Mouse (Mus musculus) cerebral cortex, adult 2 months (tissue): ENCODE results near the gene Prkar1a.

Experiments
- WGBS: fragments of 180-500 bp; shearing (Covaris S2); methylation state at CpG from one replicate; pipeline ENCODE4 v1.1.7; 2018; 5-methylcytosine and 5-hydroxymethylcytosine counted together

The Prkar1a gene

DNA sequence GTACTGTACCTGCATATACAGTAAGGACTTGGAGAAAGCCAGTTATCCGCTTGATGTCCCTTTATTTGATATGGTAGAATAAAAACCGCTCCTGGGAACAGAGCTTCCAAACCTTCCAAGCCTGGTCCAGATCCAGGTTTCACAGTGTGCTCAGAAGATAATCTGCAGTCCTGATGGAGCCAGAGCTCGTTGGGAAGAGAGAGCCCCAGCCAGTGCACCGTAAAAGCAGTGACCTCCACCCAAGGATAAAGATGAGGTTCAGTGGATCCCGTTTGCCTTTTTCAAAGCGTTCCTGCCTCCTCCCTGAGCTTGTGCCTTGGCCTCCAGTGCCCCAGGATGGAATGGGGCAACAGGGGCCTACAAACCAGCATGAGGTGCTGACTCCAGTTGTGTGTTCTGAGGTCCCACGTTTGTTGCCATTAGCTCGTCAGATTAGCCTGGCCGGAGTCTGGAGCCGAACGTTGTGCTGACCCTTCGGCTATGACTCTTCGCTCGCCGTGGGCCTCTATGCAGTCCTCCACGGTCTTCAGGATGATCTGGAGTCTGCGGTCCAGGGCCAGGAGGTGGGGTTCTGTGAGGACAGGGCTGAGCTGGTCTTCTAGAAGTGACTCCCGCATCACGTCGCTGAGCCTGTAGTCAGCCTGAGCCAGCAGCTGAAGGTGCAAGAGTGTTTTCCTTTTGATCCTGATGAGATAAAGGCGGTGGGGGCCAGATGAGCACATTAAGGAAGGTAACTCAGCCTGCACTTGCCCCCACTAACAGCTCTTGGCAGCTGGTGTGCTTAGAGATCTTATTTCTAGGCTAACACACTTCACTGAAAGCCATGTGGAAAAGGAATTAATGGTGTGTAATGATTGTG lies 23.9 kb downstream of the Prkar1a start:
- 76% methylated on average over 21 of the region's 21 CpGs for WGBS

DNA sequence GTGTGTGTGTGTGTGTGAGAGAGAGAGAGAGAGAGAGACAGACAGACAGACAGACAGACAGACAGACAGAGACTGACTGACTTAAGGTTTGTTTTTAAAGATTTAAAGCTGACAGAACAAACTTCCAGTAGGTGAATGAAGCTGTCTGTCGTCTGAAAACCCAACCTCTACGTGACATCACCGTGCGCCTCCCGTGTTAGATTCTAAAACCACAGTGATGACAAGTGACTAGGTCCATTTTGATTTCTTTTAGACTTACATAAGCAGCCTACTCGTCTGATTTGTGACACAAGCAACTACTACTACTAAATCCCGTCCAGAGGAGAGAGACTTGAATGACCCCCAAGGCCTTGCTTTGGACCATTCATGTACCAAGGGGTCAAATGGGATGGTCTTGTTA lies 24.5 kb downstream of the Prkar1a start:
- 87% methylated on average over 7 of the region's 7 CpGs for WGBS

DNA sequence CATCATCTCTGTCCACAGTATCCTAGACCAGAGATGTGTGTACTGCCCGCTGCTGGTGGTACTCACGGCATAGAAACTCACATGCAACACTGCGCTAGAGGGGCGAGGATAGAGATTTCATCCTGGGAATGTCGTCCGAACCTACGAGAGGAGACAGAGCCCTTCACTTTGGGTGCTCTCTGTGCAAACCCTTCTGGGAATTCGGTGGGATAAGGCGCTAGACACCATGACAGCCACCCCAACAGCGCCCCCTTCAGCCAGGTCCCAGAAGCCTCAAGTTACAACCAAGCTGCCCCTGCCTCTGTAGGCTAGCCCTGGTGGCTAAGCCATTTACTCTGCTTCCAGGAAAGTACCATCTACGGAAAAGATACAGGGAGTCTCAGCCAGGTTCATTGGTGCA lies 25.3 kb downstream of the Prkar1a start:
- 81% methylated on average over 11 of the region's 11 CpGs for WGBS

DNA sequence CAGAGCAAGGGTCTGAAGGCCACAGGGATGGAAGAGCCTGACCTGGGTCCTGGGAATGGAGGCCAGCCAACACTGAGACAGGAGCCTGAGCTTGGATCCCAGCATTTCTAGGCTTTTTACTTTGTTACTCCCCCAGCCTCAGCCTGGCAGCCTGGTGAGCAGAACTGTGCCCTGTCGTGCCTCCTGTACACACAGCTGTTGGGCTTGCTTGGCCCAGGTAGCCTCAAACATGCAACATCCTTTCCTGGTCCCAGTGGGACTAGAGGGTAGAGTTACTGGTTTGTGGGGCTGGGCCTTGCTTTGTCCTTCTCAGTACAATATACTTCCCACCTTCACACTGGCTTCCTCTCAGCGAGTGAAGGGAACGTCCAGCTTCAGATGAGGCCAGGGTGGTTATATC lies 26.0 kb downstream of the Prkar1a start:
- WGBS = 90% methylated on average over 3 of the region's 3 CpGs

DNA sequence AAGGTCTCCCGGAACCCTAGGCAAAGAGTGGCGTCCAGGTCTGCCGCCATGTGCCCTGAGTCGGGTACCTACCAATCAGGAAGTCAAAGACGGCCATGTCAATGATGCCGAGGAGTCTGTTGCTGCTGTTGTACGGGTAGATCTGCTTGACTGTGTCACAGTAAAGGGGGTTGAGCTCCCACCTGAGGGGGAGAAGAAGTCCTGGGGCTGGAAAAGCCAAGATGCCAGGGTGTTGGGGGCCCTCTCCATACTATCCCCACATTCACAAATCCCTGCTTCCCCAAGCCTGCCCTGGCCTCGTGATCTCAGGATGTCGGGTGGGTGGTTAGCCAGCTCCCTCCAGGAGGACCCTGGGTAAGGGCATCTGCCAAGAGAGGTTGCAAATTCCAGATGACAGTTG lies 26.6 kb downstream of the Prkar1a start:
- 89% methylated on average over 9 of the region's 9 CpGs for WGBS

DNA sequence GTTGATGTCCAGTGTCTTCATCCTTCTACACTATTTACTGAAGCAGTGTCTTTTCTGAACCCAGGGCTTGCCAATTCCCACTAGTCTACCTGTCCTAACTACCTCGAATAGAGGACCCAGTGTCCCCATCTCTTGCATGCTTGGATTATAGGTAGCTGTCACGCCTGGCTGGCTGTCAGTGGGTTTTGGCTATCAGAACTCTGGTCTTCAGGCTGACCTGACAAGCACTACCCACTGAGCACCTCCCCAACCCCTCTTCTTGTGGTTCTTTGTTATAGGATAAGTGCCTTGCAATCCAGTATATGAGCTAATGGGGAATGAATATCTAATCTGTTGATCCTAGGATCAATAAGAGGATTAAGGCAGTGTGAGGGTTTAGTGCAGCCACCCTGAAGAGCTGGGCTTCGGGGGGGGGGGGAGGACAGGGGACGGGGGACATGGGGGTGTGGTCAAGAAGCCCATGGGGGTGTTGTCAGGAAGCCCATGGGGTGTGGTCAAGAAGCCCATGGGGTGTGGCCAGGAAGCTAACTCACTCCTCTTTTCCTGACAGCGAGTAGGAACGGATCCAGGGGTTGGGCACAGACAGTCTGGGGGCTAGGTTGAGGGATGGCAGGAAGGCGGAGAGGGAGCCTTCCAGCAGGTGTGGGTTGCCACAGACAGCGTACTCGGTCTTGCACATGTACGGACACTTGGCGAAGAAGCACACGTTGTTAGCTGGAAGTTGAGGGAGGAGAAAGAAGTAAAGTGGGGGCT lies 27.6 kb downstream of the Prkar1a start:
- WGBS = 59% methylated on average over 12 of the region's 12 CpGs

DNA sequence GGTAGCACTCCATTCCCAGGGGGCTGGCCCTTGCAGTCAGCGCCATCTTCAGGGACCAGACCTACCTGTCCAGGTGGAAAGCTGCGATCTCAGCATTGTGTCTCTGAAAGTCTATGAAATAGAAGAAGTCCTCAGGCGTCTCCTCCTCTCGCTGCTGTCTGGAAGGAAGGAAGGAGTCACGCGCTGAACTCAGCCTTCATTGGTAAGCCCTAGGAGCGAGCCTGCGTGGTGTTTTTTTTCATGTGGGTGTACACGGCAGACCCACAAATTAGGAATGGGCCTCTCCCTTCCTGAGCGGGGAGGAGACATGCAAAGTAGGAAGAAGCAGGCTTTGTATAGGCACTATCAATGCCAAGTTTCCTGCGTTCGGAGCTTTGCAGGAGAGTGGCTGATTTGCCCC lies 29.1 kb downstream of the Prkar1a start:
- 79% methylated on average over 12 of the region's 12 CpGs for WGBS

DNA sequence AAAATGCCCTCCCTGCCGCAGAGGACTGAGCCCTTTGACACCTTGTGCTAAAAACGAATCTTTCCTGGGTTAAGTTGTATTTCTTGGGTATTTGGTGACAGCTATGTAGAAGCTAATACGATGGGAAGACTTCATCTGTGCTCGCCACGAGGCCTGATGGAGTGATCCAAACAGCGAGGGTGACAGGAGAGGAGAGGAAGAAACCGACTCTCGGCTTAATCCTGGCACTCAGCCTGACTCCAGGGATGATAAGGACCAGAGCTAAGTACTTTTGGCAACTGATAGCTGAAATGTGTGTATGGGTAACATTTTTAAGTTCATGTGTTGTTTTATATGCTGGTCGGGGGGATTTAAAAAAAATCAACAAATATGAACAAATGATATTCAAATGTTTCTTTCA lies 31.7 kb downstream of the Prkar1a start:
- WGBS = 81% methylated on average over 9 of the region's 9 CpGs

DNA sequence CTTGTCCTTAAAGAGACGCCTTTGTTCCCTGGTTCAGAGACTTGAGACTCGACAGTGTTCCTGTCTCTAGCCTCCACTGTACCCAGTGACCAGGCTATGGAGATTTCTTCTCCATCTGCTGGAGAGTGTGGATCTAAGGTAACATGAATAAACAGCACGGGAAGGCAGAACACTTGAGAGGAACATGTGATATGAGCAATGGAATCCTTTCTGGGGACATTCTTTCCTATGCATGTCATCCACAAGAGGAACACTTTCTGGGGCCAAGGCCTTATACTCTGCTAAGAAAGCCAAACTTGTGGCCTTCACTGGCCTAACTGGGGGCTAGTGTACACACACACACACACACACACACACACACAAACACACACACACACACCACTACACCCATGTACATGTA lies 32.4 kb downstream of the Prkar1a start:
- WGBS = 89% methylated on average over 3 of the region's 3 CpGs

DNA sequence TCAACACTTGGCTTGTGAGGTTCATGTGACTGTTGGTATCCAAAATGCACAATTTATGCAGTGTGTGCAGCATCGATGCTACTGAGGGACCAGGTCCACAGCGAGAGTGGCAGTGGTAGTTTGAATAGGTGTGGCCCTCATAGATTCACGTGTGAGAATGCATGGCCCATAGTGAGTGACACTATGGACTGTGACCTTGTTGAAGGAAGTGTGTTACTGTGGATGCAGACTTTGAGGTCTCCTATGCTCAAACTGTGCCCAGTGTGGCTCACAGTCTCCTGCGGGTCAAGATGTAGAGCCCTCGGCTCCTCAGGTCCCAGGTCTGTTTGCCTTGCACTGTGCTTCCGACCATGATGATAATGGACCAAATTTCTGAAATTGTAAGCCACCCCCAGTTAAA lies 33.0 kb downstream of the Prkar1a start:
- 95% methylated on average over 6 of the region's 6 CpGs for WGBS

DNA sequence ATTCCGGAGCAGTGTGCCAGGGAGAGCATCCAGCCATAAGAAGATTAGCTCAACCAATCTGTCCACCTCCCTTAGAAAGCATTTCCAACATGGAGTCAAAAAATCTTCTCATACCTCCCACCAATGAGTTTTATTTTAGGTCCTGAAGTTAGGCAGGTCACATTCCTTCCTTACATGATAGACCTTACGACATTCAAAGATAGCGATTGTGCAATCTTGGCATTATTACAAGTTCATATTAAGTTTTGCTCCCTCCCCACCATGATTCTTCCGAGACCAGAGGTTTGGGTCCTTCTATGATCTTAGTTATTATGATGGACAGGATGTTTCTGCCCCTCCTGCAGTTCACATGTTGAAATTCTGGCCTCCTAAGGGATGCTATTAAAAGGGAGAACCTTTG lies 40.3 kb downstream of the Prkar1a start:
- WGBS = 89% methylated on average over 4 of the region's 4 CpGs

DNA sequence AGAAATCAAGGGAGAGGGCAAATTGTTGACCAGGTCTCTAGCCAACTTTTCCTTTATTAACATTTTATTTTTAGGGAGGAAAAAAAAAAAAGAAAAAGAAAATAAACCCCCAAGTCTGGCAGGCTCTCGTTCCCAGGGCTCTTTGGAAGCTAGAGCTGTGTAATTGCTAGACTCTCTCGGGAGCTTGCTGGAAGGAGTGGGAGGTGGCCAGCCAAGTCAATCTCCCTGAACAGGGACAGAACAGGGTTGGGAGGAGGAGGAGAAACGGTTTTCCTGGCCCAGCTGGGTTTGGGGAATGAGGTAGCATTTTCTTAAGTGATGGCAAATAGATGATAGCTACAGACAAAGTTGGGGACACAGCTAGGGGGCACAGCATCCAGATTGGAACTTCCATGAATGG lies 43.5 kb downstream of the Prkar1a start:
- 19% methylated on average over 3 of the region's 3 CpGs for WGBS

DNA sequence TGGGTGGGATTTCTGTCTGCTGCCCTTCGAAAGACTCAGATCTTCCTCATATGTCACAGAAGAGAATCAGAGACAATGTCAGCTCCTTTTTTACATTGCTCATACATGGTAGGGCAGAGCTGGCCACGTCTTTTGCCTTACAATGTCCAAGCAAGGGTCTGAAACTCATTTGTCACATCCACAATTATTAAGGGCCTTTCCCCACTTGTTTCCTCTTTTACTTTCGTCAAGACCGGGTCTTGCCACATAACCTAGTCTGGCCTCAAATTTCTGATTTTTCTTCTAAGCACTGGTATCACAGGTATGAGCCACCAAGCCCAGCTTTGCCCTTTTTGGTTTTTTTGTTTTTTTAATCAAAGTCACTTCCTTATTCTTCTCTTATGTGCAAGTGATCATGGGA lies 47.3 kb downstream of the Prkar1a start:
- 92% methylated on average over 4 of the region's 4 CpGs for WGBS

DNA sequence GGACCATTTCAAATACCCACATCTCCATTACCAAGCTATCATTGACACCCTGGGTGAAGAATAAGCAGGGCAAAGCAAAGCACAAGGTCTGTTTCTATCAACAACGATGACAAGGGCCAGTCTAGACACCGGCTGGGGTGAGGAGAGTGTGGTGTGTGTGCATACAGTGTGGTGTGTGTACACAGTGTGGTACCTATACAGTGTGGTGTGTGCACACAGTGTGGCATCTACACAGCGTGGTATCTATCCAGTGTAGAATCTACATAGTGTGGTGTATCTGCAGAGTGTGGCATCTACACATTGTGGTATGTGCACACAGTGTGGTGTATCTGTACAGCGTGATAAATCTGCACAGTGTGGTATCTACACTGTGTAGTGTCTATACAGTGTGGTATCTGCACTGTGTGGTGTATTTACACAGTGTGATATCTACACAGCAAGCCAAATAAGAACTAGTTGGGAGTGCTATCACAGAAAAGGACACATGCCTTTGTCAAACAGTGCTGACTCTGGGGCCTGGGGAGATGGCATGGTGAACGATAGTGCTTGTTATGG lies 48.0 kb downstream of the Prkar1a start:
- 94% methylated on average over 5 of the region's 5 CpGs for WGBS

DNA sequence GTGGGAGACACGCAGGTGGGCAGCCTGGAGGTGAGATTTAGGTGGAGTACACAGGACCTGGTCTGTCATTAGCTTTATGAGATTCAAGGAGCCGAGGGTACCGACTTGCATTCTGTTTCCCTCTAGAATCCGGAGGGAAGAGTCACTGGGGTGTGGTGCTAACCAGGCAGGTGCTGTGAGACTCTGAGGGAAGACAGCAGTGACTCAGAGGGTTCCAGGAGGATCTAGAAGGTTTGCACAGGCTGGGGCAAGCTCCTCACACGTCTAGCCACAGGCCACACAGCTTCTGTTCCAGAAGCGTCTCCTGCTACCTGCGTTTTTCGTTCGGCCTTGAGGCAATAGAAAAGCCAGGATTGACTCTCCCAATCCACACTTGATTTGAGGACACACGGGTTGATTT lies 49.5 kb downstream of the Prkar1a start:
- 87% methylated on average over 10 of the region's 10 CpGs for WGBS

DNA sequence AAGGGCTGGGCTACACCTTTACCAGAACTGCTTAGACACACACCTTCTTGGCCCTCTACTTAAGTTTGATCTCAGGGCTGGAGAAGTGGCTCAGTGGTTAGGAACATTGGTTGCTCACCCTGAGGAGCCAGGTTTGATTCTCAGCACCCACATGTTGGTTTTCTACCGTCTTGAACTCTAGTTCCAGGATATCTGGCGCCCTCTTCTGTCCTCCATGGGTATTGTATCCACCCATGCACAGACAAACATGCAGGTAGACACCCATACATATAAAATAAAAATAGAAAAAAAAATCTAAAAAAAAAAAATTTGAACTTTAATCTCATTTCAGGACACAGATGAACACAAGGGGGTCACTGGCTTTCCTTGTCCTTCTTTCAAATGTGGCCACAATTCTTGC lies 50.6 kb downstream of the Prkar1a start:
- 65% methylated on average over 2 of the region's 2 CpGs for WGBS

DNA sequence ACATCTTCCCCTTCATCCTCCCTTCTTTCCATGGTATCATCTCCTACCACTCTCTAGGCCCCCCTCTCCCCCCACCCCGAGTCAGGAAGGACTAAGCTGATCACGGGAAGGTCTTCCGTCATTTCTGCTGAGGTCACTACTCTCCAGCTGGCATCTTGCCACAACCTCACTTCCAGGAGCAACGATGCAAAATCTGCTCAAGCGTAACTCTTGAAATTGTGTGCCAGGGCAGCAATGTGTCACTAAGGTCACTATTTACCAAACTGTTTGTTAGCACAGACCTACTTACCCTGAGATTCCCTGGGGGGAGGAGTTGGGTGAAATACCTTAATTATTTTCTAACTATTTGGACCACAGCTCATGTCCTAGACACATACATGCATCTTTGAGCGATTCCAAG lies 51.6 kb downstream of the Prkar1a start:
- WGBS = 54% methylated on average over 6 of the region's 6 CpGs

DNA sequence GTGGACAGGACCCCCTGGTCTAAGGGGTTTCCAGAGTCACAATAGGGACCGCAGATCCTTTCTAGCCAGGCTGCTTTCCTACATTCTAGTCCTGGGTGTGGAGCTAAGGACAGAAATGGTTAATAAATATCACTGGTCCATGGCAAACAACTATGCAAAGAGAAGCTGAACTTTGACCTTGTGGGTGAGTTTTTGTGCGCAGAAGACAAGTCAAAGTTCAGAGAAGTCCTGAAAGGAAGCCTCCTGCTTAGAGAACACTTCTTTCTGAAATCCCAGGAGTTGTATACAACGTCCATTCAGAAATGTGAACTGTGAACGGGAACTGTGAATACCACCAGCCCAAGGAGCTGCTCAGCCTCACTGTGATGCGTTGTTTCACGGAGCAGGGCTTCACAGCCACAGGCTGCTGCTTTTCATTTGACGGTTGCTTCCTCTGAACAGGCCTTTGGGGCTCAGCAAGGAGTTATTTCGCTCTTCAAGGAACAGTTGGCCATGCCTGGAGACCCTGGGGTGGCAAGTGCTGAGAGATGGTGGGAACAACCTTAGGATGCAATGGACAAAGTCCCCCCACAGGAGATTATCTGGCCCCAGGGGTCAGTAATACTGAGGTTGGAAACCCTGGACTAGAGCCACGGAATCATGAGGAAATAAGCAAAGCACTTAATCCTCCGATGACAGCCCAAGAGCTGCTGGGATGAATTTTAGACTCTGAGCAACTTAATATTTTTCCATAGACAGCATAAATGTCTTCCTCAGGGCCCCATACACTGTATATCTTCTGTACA lies 53.0 kb downstream of the Prkar1a start:
- WGBS = 80% methylated on average over 10 of the region's 10 CpGs

DNA sequence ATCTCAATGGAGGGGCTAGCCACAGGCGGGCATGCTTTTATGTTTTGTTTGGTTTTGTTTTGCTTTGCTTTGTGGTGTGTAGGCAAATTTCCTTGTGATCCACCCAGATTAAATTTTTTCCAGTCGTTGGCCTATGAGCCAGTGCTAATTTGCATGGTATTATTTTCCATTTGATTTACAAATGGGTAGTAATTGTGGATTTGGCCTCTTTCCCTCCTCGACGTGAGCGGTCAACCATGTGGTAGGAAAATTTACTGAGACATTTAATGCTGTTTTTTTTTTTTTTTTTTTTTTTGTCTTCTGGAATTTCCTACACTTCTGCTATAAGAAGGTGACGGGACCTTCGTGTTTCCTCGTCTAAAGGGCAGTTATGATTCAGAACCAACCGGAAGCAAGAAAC lies 54.6 kb downstream of the Prkar1a start:
- WGBS = 68% methylated on average over 9 of the region's 9 CpGs

DNA sequence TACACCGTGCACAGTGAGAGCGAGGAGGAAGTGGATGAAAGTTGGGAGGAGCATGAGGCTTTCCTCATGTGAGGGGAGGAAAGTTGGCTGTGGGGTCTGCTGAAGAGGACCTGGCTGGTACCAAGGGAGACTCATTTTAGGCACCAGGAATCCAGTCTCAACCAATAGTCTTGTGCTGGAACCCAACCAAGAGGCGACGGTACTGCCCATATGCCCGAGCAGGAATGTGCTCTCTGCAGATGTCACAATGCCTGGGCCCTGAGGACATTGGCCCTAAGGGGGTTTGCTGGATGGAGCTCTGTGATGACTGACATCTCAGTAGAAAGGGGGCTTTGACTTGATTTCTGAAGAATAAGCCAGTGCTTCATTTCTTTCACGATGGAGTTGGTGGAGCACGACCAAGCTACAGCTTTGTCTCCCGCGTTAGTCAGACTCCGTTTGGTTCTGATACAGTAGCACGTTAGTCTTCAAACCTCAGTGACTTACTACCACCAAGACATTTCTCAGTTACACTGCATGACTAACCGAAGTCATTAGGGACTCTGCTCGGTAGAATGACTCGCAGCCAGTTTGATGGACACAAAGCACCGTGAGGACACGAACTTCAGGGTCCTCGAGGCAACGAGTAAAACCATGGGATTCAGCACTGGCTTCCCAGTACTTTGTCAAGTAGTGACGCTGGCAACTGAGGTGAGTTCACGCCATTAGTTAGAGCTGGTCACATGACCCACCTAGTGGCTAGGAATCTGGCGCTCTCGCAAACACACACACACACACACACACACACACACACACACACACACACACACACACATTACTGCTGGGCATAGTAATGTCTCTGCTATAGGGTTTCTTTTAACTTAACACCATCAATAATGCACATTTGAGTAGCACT lies 55.4 kb downstream of the Prkar1a start:
- 73% methylated on average over 22 of the region's 22 CpGs for WGBS
